Mouse (Mus musculus) kidney, postnatal 14 days (tissue): ENCODE measurements at regions not wholly inside any gene's neighbourhood (a gene's known extent, or its start where the extent isn't known, plus 50 kb on each side); places are given as distances from the start of the nearest gene placed in this dataset.

Experiments
- DNase-seq: peaks from one replicate; pipeline ENCODE4 v3.0.0; 2022; ENCODE audit warnings: mixed read lengths

DNA sequence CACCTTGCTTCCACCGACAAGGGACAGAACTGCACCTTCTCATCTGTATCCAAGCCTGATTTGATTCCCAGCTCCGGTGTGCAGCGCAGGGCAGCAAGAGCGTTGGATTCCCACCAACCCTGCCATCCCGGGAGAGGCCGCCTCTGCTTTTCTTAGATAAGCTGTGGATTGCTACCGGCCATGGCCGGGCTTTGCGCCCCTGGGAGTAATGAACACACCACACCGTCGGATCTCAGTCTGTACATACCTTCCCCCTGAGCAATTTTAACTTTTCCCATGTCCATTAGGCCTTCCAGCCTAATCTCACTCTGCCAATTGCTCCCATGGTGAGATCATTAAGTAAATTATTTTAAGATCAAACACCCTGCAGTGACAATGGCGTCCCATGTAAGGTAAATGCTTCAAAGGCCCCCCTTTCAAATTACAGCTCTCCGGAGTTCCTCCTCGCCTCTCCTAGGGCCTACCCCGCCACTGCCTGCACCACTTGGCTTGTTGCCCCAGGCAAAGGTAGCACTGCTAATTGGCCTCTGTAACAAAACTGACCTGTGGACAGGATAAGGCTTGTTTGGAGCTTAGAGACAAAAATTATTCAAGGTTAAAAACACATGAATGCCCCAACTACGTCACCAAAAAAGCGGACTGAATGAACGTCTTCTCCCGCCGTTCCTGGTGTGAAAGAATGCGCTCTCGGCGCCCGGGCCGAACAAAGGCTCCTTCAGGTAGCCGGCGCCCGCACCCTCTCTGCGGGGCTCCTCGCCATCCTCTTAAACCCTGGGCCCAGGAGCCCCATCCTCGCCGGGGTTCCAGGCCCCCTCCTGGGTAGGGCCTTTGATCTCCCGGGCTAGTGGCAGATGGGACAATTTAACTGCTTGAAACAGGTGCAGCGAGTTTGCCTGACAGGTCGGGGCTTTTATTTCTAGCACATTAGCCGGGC, 228.5 kb upstream of the Sp4 start:
- DNase-seq: peak; percentile 29

DNA sequence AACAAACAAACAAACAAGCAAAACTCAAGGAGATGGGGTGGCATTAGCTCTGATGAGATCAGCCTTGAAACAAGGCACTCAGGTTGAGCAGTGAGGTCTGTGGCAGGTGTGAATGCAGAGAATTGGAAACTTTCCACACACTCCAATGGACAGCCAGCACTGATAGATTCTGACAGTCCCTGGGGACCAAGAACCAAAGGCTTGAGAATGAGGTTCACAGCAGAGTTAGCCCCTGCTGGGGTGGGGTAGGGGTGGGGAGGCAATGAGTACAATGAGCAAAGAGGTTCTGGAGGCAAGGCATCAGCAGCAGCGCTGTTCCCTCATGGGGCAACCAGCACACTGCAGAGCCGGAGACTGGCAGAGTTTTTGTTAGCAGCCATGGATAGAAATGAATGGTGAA, 220.5 kb upstream of the Sp4 start:
- no peak for DNase-seq

- DNase-seq: no peak
These were observed 220.1 kb upstream of the Sp4 start for GRCm38 (mm10) chr12:118521329-118521728.

DNA sequence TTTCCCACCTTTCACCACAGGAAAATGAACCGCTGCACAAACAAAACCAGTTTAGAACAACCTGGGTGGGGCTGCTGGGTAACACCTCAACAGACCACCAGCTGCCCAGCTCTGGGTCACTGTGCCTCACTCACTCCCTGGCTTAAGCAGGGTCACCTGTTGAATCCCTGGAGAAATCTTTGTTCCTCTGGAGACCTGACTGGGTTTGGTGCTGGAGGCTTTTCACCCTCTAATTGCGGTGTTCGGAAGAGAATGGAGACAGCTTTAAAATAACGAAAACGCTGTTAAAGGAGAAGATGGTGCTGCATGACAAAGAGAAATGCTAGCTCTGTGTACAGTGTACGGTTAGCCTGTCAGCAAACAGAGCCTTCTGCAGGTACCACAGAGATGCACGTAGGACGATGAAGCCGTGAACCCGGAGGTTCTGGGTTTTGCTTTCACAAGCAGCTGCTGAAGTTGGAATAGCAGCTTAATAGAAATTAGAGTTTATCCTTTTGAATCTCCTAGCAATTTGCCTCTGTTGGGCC, 218.6 kb upstream of the Sp4 start:
- no peak for DNase-seq

- no peak for DNase-seq
These were observed 209.7 kb upstream of the Sp4 start for GRCm38 (mm10) chr12:118510989-118511388.

DNA sequence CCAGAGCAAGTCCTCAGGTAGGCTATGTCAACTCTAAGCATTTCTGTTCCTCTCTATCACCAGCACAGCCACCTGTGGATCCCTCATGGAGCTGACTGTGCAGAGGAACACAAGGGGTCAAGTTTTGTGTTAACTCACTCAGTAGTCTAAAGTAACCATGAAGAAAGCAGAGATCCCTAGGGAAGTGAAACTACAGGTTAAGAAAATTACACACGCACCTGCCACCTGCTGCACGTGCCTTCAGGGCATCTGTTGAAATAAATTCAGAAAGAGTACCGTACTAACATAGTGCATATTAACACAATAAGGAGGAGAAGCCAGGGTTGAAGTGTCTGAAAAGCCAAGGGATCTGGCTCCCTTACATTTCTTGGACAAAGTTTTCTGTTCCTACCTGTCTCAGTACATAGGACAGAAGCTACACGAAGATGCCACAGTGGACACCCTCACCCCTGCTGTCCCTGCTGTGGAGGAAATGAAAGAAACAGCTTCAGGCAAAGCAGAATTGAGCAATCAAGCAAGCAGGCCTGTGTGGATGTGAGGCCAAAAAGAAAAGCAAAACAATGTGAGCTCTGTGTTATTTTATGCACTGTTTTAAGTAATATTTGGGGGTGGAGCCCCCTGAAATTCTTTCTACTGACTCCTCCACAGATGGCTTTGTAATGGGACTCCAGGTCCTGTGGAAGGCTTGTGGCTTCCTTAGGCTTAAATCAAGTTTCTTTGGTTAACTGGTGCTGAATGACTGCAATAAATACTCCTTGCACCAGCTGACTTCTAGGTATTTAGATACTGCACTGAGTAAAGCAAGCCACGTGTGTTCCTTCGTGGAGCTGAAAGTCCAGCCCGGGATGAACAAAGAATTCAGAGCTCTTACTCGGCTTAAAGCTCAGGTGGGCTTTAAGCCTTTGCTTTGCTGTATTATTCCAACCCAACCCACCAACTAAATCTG, 208.0 kb upstream of the Sp4 start:
- no peak for DNase-seq

- DNase-seq: no peak
These were observed 199.2 kb upstream of the Sp4 start for GRCm38 (mm10) chr12:118500392-118500791.

GRCm38 (mm10) chr12:118488038-118488437, 186.8 kb upstream of the Sp4 start:
- DNase-seq: no peak

DNA sequence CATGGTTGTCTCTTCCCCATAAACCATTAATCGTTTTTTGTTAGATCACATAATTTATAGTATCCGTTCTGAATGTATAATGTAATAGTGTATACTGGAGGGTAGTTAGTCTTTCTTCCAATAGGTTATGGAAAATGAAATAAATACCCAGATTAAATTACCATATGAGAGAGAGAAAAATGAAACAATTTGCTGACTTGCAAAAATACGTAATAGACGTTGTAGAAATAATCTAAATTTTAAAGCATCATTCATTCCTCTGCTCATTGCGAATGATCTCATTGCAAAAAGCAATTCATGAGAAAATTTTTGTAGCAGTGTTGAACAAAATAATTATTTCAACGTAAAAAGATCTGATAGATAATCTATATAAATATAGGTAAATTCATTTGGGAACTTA, 185.2 kb upstream of the Sp4 start:
- no peak for DNase-seq

- no peak for DNase-seq
These were observed 180.1 kb upstream of the Sp4 start for GRCm38 (mm10) chr12:118481347-118481746.

GRCm38 (mm10) chr12:118474732-118475131, 173.5 kb upstream of the Sp4 start:
- no peak for DNase-seq

DNA sequence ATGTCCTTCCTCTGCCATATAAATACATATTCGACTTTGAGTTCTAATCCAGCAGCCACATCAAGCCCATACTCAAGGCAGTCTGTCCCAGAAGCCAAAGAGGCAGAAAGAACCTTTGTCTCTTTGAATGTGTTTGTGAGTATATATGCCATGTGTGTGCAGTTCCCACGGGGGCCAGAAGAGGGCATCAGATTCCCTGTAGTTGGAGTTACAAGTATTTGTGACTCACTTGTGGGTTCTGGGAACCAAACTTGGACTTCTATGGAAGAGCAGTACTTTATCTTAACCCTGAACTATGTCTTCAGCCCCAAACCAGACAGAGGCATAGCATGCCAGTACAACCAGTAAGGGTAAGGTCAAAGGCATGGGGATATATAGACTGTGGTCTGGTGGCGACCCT, 165.6 kb upstream of the Sp4 start:
- DNase-seq: no peak

DNA sequence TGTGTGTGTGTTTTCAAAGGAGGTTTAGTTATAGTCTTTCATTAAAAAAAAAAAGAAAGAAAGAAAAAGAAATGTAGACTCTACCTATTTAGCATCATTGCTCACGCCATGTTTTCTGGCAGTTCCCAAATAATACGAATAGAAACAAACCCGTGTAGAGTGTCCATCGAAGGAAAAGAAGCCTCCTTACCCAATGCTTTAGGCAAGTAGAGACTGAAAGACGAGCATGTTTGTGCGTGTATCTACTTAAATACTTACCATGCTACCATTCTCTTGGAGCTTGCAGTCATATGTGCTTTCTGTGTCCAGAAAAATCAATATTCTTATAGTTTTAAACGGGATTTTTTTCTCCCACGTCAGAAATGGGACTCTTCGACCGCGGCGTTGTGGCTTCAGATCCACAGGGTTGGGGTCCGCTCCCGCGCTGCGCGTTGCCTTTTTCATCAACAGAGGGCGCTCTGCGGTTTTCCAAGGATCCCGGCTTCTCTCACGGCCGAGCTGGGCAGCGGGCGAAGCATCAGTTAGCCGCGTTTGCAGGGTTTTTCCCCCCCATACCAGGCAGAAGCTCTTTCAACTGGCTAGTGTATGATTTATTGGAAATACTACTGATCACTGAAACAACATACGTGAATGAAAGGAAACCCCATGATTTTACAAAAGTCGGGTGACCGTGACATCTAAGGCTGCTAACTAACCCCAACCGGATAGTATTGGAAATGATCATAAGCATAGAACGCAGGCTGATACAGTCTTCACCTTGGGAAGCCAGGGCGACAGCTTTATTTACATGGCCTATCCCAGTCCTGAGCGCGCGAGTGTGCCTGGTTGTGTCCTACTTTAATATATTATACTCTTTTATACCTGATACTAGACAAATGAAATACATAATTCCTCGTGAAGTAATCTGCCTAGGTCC, 156.5 kb upstream of the Sp4 start:
- peak; percentile 62 for DNase-seq

DNA sequence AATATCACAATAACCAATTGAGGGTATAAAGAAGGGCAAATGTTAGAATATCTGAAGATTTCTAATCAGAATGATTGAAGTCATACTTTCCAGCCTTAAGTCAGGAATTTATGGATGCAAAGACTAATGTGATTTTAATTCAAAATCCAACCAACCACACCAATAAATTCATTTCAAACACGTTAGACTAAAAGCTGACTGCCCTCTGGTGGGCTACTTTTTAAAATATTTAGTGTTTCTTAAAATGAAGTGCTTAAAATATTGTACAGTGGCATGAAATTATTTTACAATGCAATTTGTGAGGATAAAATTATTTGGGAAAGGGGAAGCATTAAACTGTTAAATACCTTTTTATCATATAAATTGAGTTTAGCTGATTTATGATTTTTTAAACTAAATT, 154.4 kb upstream of the Sp4 start:
- no peak for DNase-seq

GRCm38 (mm10) chr12:118439626-118440025, 138.4 kb upstream of the Sp4 start:
- no peak for DNase-seq

GRCm38 (mm10) chr12:118438882-118439281, 137.6 kb upstream of the Sp4 start:
- DNase-seq: no peak

GRCm38 (mm10) chr12:118432703-118433102, 131.5 kb upstream of the Sp4 start:
- DNase-seq: no peak

DNA sequence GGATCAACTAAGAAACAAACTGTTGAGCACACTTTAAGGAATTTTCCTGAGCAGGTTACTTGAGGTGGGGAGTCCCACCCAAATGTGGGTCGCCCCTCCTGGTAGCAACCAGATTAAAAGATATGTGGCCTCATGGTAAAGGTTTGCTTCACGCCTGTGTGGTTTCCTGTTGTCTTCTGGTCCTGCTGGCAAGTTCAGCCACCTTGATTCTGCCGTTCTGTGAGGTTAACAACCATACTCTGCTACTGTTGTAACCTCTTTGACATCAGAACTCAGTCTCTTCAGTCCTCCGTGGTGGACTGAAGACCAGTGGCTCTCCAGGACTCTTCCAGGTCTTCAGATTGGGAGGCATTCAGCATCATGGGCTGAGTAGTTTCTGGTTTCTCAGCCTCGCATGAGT, 127.1 kb upstream of the Sp4 start:
- no peak for DNase-seq

DNA sequence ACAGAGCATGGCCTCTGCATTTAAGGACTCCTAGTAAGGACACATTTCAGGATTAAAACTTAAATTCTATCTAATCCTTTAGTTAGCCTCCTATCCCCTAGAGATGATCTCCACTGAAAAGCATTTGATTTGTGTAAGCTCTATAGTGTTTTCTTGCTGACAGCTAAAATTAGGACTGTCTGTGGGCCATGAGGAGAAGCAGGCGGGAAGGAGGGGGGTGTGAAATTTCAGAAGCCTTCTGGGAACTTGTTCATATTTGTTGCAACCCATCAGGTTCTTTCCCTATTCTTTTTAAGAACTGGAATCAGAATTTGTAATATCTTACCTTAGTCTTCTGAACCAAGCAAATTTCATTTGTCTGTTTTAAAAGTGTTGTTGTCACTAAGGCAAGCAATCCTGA, 114.7 kb upstream of the Sp4 start:
- DNase-seq: no peak

DNA sequence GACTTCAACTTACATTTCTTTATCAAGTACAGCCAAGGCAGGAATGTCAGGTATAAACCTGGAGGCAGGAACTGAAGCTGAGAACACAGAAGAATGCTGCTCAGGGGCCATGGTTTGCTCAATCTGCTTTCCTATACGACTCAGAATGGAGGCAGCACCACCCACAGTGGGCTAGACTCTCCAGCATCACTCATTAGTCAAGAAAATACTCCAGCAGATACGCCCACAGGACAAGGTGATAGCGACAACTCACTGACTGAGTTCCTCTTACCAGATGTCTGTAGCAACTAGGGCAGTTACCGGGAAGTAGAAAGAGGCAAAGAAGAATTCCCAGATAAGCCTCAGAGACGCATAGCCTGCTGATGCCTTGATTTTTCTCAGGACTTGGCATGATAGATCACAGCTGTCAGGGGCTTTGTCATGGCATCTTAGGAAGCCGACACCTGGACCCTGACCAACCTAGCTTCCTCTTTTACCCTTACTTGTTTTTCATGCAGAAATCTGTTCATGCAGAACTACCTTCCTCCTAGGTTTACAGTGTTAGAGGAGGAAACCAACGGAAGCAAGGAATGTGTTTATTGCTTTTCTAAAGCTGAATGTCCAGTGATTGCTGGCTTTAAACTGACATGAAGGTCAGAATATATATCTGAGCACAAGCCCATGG, 110.7 kb upstream of the Sp4 start:
- DNase-seq: no peak

GRCm38 (mm10) chr12:118410917-118411316, 109.7 kb upstream of the Sp4 start:
- no peak for DNase-seq

- DNase-seq: no peak
These were observed 103.9 kb upstream of the Sp4 start for GRCm38 (mm10) chr12:118405135-118405534.
